Mouse (Mus musculus): ENCODE results near the gene Gm43064.

Gm43064 gene

DNA sequence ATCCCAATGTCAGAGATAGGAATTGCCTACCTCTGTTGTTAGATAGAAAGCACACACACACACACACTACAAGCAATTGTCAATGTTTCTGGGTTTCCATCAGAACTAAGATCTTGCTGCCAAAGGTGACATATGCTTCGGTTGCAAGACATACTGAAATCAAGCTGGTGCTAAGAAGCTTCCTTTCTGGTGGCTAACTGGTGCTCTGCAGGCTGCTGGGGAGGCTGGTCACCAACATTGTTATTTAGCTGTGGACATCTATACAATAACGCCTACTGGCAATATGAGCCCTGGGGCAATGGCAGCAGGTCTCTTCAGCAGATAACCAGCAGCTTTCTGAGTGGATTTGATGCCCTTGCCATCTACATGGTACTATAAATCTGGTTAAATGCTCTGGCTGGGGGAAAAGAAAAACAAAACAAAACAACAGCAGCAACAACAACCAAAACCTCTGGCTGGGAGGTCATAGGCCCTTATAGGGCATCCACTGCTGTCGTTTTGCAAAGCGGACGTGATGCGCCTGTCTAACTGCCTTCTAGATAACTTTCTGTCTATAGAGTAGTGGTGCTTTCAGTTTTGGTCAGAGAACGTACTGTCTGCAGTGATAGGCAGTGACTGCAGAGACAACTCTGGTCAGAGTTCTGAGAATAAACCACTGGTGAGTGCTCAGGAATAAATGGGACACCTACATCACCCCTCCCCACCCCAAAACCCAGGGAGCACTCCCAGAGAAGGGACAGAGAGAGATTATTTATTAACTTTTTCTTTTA is 47.8 kb downstream of the Gm43064 start:
- DNase-seq = no peak

DNA sequence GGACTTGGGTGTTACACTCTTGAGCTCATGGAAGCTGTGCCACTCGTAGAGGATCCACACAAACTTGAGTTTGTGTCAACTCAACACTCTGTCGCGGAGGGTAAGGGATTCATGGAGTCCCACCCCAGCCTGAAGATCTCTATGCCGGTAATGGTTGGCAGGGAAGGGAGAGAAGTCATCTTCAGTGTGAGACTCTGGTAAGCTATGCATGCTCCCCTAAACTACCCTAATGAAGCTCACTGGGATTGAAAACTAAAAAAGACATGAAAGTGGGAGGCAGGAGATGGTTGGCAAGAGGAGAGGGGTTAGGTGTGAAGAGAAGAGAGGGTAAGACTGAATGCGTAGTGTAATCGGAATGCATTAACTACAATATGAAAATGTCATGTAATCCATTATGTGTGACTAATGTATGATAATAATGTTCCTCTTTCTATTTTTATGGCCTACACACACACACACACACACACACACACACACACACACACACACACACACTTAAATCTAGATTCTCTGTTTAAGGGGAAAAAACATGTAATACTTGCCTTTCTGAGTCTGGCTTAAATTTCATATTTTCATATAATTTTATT is 48.7 kb downstream of the Gm43064 start:
- no peak for DNase-seq

DNA sequence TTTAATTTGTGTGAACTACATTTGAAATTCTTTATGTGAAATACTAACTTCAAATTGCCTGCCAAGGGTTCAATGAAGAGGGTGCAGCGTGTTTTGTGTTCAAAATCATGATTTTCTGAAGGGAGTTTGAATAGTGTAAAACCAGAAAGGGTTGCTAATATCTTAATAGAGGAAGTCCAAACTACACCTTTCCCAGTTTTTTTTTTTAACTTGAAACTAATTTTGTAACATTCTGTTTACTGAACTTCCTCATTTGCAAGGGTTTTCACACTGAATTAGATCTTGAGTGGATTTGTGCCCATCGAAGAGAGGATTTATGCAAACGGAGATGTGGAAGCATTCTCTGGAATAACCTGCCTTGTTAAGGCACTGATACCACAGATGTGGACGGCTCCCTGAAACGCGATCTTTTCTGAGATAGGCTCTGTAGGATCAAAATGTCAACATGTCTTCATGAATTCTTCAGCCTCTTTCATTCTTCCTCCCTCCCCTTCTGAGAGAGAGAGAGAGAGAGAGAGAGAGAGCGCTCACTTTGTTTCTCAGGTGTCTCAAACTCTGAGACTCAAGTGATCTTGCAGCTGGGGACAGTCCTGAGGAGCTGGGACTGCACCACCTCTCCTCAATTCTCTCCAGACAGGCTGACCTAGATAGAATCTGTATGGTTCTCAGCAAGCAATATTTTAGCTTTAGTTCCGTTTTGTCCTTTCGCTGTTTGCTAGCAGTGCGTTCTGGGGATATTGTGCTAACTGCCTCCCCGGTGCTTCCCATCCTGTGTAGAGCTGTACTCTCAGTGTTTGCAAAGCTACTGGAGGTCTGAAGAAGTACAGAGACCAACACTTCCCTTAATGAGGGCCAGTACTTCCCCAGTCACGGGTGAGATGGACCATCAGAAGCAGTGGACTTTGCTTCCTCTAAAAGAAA is 49.8 kb downstream of the Gm43064 start, which contains the start of gene Ptpn22:
Ptpn22 (plus strand) TSS at position 915 of the 921 bp plus-strand sequence.
- peak; percentile 11 for DNase-seq

DNA sequence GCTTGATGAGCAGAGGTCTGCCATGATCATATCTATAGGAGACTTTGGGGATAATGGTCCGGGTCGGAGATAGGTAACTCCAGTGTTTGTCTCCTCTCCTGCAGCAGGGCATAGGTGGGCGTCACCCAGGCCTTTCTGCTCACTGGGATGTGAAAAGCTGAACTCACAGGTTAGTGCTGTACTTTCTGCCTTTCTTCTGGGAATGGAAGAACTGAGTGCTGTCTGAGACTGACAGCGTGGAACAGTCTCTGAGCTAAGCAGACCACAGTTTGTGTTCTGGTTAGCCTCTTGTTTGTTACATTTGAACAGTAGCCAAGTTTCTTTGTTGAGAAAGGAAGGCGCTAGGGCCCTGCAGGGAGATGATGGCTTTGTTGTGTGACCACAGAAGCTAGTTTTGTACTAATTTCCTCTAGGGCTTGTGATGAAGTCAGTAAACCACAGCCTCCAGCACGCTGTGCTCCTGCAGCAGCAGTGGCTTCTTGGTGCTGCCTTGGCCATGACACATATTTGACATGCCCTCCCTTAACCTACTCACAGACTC is 50.5 kb downstream of the Gm43064 start:
- DNase-seq = peak; percentile 30

DNA sequence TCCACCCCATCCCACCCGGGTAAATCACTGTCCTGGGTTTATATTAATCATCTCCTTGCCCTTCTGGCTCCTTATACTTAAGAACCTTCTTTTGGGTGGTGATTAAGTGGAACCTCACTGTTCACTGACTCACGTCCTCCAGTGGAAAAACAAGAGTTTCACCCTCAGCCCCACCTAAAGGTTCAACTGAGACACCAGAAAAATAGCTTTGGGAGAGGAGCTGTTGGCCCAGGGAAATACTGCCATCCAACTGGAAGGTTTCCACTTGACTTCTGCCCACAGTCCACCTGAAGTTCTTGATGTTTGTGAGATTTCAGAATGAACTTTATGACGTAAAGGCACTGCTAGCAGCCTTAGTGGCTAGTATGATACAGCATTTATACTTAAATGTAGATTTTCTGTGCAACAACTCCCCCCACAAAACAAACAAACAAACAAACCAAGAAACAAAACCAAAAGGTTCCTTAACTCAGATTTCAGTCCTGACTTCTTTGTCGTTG is 53.4 kb downstream of the Gm43064 start:
- no peak for DNase-seq

DNA sequence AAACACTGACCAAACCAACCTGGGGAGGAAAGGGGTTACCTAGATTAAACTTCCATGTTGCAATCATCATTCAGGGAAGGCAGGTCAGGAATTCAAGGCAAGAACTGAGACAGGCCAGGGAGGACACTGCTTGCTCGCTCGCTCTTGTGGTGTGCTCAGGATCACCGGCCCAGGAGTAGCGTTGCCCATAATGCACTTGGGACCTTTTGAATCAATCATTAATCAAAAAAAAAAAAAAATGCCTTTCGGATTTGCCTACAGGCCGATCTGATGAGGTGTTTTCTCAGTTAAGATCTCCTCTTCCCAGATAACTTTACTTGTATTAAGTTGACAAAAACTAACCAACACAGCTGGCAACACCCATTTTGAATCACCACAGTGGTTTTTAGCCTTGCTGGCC is 54.8 kb downstream of the Gm43064 start:
- peak; percentile 29 for DNase-seq

DNA sequence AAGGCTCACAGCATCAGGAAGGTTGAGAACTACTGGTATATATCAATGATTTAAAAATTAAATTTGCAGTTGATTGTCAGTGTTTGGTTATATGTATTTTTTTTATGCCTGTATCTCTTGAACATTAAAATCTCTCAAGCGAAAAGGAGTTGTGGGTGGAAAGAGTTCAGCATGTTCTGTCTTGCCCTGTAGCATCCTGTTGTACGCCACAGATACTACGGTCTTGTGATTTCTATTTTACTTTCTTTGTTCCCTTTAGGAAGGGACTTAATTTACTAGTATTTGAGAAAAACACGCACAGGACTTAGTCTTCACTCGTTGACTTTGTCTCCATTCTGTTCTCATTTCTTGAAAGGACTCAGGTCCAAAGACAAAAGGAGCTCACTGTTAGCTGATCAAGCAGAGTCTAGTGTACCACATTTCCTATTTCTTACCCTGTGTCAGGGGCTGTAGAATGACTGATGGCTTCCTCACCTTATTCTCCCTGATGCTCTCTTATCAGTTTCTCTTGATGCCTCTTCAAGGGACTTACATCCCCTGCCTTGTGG is 58.1 kb downstream of the Gm43064 start:
- no peak for DNase-seq

DNA sequence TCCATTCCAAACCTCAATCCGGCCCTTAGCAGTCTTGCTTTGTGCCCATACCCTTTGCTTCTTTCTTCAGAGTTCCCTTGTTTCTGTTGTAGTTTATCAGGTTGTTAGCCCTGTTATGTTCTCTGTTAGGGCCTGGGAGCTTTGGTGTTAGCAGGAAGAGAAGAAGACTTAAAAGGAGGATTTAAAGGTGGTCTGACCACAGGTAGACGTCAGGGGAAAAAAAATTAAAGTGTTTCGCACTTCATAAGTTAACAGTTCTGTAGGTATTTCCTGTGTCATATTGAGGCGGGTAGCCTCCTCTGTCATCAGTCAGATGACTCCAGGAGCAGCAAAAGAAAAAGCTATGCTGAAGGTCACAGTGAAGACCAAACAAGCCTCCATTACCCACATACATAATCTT is 58.6 kb downstream of the Gm43064 start:
- DNase-seq = no peak

DNA sequence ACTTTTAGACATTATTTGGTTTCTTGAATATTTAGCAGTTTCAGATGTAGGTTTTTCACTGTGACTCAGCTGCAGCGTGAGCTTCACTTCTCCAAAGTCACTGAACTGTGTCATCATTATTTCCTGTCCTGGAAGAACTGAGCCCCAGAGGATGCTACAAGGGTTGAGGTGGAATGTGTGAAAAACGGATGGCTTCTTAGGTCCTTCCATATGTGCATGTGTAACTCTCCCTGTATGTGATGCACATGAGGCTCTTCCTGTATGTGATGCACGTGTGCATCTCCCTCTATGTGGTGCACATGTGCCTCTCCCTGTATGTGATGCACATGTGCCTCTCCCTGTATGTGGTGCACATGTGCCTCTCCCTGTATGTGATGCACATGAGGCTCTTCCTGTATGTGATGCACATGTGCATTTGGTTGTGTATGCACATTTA is 63.3 kb downstream of the Gm43064 start:
- DNase-seq = no peak

DNA sequence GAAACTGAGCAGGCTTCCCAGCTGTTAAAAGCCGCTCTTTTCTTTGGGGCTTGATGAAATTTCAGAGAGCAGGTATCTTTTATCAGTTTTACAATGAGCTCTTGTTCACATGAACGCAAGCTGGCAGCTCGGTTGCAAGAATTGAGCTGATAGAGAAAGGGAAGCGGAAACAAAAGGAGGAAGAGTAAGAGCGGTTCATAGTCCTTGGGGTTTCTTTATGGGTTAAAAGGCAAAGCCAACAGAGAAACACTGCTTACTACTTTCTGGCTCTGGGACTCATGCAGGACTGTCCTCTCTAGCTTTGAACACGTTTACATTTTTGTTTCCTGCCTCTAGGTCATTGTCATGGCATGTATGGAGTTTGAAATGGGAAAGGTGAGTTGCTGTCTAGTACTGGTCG is 65.0 kb downstream of the Gm43064 start:
- no peak for DNase-seq

DNA sequence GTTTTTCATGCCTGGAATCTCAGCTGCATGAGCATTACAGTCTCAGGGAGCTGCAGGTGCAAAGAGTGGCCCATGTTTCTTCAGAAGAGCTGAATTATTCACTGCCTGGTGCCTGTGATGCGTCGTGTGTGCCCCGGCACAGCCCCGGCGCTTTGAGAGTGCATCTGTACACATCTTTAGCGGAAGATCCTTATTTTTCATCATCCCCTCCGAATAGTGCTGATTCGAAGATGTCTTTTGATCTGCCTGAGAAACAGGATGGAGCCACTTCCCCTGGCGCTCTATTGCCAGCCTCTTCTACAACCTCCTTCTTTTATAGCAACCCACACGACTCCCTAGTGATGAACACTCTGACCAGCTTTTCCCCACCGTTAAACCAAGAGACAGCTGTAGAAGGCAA is 76.6 kb downstream of the Gm43064 start:
- DNase-seq = no peak

DNA sequence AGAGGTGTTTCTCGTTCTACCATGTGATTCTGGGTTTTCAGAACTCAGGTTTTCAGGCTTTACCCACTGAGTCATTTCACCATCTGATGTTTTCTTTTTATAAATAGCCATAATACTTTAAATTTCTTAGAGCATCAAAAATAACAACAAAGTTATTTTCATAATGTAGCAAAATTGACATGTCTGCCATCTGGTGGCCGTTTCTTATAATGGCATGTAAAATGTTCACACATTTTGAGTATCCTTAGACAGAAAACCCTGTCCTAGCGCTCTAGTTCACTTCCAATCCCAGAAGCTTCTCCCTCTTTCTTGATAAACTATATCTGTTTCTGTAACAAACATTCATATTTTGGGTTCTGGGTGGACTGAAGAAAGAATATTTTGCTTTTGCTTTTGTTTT is 78.2 kb downstream of the Gm43064 start:
- DNase-seq = no peak

All from kidney, adult 18-20 months (tissue).